Mouse (Mus musculus) CD8-positive naive resting alpha-beta T cell, adult 57 days (primary cell): ENCODE data around the gene Gm4763. TPM values are rescaled to one million over a fixed set of nuclear protein-coding genes. Genes with fewer than 3 reads are reported as not detected.

Experiments
- total RNA-seq: library from RNA; stranded (reverse); gene quantifications from one replicate; pipeline ENCODE4 v1.2.4, GENCODE M21; 2023

Gm4763 gene
- not detected for total RNA-seq

DNA sequence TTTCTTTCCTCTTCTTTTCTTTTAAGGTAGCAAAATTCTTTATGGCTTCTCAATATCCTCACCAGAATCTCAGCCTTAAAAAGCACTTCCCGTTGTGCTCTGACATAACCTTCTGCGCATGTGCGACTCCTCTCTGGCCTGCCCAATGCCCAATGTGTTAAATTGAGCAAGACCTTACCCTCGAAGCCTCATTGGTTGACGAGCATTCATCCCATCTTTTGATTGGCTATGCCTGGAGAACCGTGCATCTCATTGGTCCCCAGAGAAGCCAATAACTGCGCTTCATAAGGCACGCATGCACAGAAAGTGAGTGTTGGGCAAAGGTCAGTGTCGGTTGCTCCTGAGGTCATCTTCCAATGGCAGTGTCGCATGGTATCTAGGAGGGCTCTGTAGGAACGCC is at the start of gene Gm4763:
Gene Gm4763 (minus strand): TSS at position 101 of the 400 bp plus-strand sequence.

DNA sequence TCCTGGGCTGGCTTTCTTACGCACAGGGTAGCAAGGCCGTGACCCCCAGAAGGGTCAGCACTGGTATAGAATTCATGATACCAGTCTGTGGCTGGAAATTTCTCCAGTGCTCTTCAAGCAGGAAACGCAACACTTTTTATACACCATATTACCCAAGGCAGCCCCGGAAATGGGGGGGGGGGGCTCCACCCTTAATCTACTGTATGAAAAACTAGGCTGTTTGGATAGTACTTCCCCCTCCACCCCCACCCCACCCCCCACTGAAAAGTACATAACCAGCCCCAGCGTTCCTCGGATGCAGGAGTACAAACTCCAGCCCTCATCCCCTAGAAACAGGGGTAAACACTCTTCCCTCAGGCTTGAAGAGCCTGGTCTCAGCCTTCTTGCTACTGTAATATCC is 33.5 kb upstream of the Gm4763 start, which contains the start of gene Cd177:
Gene Cd177 (minus strand): TSS at position 101 of the 400 bp plus-strand sequence.

DNA sequence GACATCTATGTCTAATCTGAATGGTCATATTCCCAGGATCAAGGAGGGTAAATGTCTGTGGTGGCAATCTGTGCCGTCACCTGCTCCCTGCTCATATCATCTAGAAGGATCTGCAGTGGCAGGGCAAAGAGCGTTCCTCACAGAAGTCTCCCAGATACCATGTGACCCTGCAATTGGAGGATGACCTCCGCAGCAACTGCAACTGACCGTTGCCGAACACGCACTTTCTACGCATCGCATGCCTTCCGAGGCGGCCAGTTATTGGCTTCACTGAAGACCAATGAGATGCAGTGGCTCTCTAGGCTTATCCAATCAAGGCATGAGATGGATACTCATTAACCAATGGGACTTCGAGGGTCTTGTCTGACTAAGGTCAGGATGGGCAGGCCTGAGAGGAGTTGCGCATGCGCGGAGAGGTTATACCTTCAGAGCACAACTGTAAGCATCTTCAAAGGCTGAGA is 17.8 kb downstream of the Gm4763 start, which contains the start of gene BC049730:
Gene BC049730 (plus strand): TSS at position 411 of the 461 bp plus-strand sequence.

DNA sequence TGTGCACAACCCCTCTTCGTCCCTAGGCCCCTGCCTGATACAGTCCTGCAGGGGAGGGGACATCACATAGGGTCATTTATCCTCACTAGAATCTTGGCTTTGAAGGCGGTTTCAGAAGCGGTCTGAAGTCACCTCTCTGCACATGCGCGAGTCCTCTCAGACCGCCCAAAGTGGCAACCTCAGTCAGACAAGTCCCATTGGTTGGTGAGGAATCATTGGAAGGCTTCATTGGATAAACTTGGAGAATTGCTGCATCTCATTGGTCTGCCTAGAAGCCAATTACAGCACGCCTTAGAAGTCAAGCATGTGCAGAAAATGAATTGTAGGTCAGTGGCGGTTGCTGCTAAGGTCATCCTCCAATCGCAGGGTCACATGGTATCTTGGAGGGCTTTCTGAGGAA is 50.1 kb downstream of the Gm4763 start, which contains the start of gene Tex101:
Gene Tex101 (minus strand): TSS at position 101 of the 400 bp plus-strand sequence.

Other genes with a start within 250 kb of the Gm4763 start
- 0.40 TPM for gene Cadm4, start 244.9 kb downstream of the Gm4763 start, total RNA-seq
- gene Zfp428, start 219.9 kb downstream of the Gm4763 start, total RNA-seq, result 2.7 TPM
- not detected for gene AC161166.1, start 214.5 kb downstream of the Gm4763 start, total RNA-seq
- 9.0 TPM for gene Irgq, start 196.2 kb downstream of the Gm4763 start, total RNA-seq
- not detected for gene Pinlyp, start 180.8 kb downstream of the Gm4763 start, total RNA-seq
- gene Xrcc1, start 180.6 kb downstream of the Gm4763 start, total RNA-seq, result 60.1 TPM
- 5.1 TPM for gene Ethe1, start 139.4 kb downstream of the Gm4763 start, total RNA-seq
- not detected for gene Zfp575, start 139.3 kb downstream of the Gm4763 start, total RNA-seq
- gene Phldb3, start 116.1 kb downstream of the Gm4763 start, total RNA-seq, result 2.8 TPM
- not detected for gene Lypd3, start 90.4 kb downstream of the Gm4763 start, total RNA-seq
- gene Tex101, start 50.2 kb downstream of the Gm4763 start, total RNA-seq, result not detected
- not detected for gene BC049730, start 17.7 kb downstream of the Gm4763 start, total RNA-seq
- gene Cd177, start 33.4 kb upstream of the Gm4763 start, total RNA-seq, result 0.67 TPM
- not detected for gene Ceacam10, start 50.3 kb upstream of the Gm4763 start, total RNA-seq
- gene Gm9844, start 135.3 kb upstream of the Gm4763 start, total RNA-seq, result 4.2 TPM
- not detected for gene Lypd4, start 143.0 kb upstream of the Gm4763 start, total RNA-seq
- gene Dmrtc2, start 143.1 kb upstream of the Gm4763 start, total RNA-seq, result not detected
- gene Rps19, start 157.5 kb upstream of the Gm4763 start, total RNA-seq, result 3,340 TPM
- 99.4 TPM for gene Cd79a, start 170.5 kb upstream of the Gm4763 start, total RNA-seq
- gene Arhgef1, start 176.0 kb upstream of the Gm4763 start, total RNA-seq, result 1,582 TPM
- not detected for gene Gm4881, start 217.6 kb upstream of the Gm4763 start, total RNA-seq
- 275 TPM for gene Rabac1, start 245.8 kb upstream of the Gm4763 start, total RNA-seq